Mouse (Mus musculus) cerebellum, postnatal 36 days (tissue): ENCODE measurements around the gene Polr2a.
A peak's percentile ranks its signal among the peaks of the same experiment; 100 is the strongest.

Experiments used
- DNase-seq, 2 experiments: peaks; one replicate each; pipeline ENCODE4 v3.0.0; 2021 to 2022; ENCODE audit warnings: mixed read lengths in 2 of 2

Gene Polr2a

GRCm38 (mm10) chr11:69758478-69758970 is at the start of gene Polr2a:
TSS of gene Polr2a (minus strand) at chr11:69758637.
- peak; percentile 97 to 99 for DNase-seq

GRCm38 (mm10) chr11:69807641-69808040 is 49.2 kb upstream of the Polr2a start:
- no peak for DNase-seq

GRCm38 (mm10) chr11:69806378-69806777 is 47.9 kb upstream of the Polr2a start:
- DNase-seq = no peak

- DNase-seq = no peak
These were observed 46.8 kb upstream of the Polr2a start, which contains the start of gene Tmem102 for GRCm38 (mm10) chr11:69804972-69805909. TSS of gene Tmem102 (minus strand) at chr11:69805624.

- DNase-seq = no peak
These were observed 46.2 kb upstream of the Polr2a start for GRCm38 (mm10) chr11:69804652-69804940.

GRCm38 (mm10) chr11:69803786-69804651 is 45.6 kb upstream of the Polr2a start:
- DNase-seq = peak; percentile 51 to 60

- DNase-seq = no peak
These were observed 44.9 kb upstream of the Polr2a start for GRCm38 (mm10) chr11:69803328-69803727.

- peak; percentile 52 to 67 for DNase-seq
These were observed 44.2 kb upstream of the Polr2a start for GRCm38 (mm10) chr11:69802648-69803105.

- DNase-seq = no peak
These were observed 43.0 kb upstream of the Polr2a start, which contains the start of gene Fgf11 for GRCm38 (mm10) chr11:69801379-69801977. TSS of gene Fgf11 (minus strand) at chr11:69801857.

- peak in 1 of 2 experiments; percentile 45 for DNase-seq
These were observed 42.2 kb upstream of the Polr2a start for GRCm38 (mm10) chr11:69800392-69801197.

GRCm38 (mm10) chr11:69800138-69800391 is 41.6 kb upstream of the Polr2a start:
- no peak for DNase-seq

- DNase-seq = no peak
These were observed 41.1 kb upstream of the Polr2a start for GRCm38 (mm10) chr11:69799394-69800137.

GRCm38 (mm10) chr11:69797924-69798323 is 39.5 kb upstream of the Polr2a start:
- no peak for DNase-seq

- no peak for DNase-seq
These were observed 37.6 kb upstream of the Polr2a start for GRCm38 (mm10) chr11:69795983-69796435.

GRCm38 (mm10) chr11:69795168-69795982 is 36.9 kb upstream of the Polr2a start, which contains the start of gene Chrnb1:
TSS of gene Chrnb1 (minus strand) at chr11:69795943.
- peak; percentile 85 to 91 for DNase-seq

- DNase-seq = no peak
These were observed 35.0 kb upstream of the Polr2a start for GRCm38 (mm10) chr11:69793429-69793828.

- no peak for DNase-seq
These were observed 33.0 kb upstream of the Polr2a start for GRCm38 (mm10) chr11:69791420-69791819.

- no peak for DNase-seq
These were observed 31.0 kb upstream of the Polr2a start for GRCm38 (mm10) chr11:69789431-69789830.

- no peak for DNase-seq
These were observed 28.9 kb upstream of the Polr2a start for GRCm38 (mm10) chr11:69787306-69787705.

- no peak for DNase-seq
These were observed 26.4 kb upstream of the Polr2a start for GRCm38 (mm10) chr11:69784793-69785272.
